Mouse (Mus musculus): ENCODE data around the gene Reep3.
A peak's percentile ranks its signal among the peaks of the same experiment; 100 is the strongest.

Reep3 gene

GRCm38 (mm10) chr10:67083446-67084166 lies 13.1 kb downstream of the Reep3 start:
- no peak for DNase-seq (ENCODE audit: low spot score in 2 of 2)

- no peak for DNase-seq (ENCODE audit: low spot score in 2 of 2)
These were observed 14.2 kb downstream of the Reep3 start for GRCm38 (mm10) chr10:67082531-67082930.

GRCm38 (mm10) chr10:67081206-67082007 lies 15.3 kb downstream of the Reep3 start:
- DNase-seq (ENCODE audit: low spot score in 2 of 2), result no peak

GRCm38 (mm10) chr10:67079030-67079429 lies 17.7 kb downstream of the Reep3 start:
- DNase-seq (ENCODE audit: low spot score in 2 of 2), result no peak

- DNase-seq (ENCODE audit: low spot score in 2 of 2), result no peak
These were observed 20.5 kb downstream of the Reep3 start for GRCm38 (mm10) chr10:67075931-67076878.

- no peak for DNase-seq (ENCODE audit: low spot score in 2 of 2)
These were observed 23.2 kb downstream of the Reep3 start for GRCm38 (mm10) chr10:67073577-67073976.

GRCm38 (mm10) chr10:67072600-67072999 lies 24.1 kb downstream of the Reep3 start:
- DNase-seq (ENCODE audit: low spot score in 2 of 2), result no peak

- peak in 1 of 2 experiments; percentile 8 for DNase-seq (ENCODE audit: low spot score in 2 of 2)
These were observed 24.9 kb downstream of the Reep3 start for GRCm38 (mm10) chr10:67071884-67072283.

GRCm38 (mm10) chr10:67071389-67071788 lies 25.4 kb downstream of the Reep3 start:
- peak in 1 of 2 experiments; percentile 17 for DNase-seq (ENCODE audit: low spot score in 2 of 2)

- peak; percentile 47 to 66 for DNase-seq (ENCODE audit: low spot score in 2 of 2)
These were observed 27.7 kb downstream of the Reep3 start for GRCm38 (mm10) chr10:67069013-67069412.

- DNase-seq (ENCODE audit: low spot score in 2 of 2), result no peak
These were observed 30.3 kb downstream of the Reep3 start for GRCm38 (mm10) chr10:67066421-67066820.

GRCm38 (mm10) chr10:67065927-67066326 lies 30.8 kb downstream of the Reep3 start:
- DNase-seq (ENCODE audit: low spot score in 2 of 2), result no peak

GRCm38 (mm10) chr10:67065277-67065887 lies 31.4 kb downstream of the Reep3 start:
- peak; percentile 16 to 35 for DNase-seq (ENCODE audit: low spot score in 2 of 2)

GRCm38 (mm10) chr10:67061823-67062222 lies 34.9 kb downstream of the Reep3 start:
- no peak for DNase-seq (ENCODE audit: low spot score in 2 of 2)

GRCm38 (mm10) chr10:67061367-67061801 lies 35.4 kb downstream of the Reep3 start:
- no peak for DNase-seq (ENCODE audit: low spot score in 2 of 2)

- no peak for DNase-seq (ENCODE audit: low spot score in 2 of 2)
These were observed 38.0 kb downstream of the Reep3 start for GRCm38 (mm10) chr10:67058702-67059101.

- no peak for DNase-seq (ENCODE audit: low spot score in 2 of 2)
These were observed 38.4 kb downstream of the Reep3 start for GRCm38 (mm10) chr10:67058297-67058696.

GRCm38 (mm10) chr10:67057696-67058095 lies 39.0 kb downstream of the Reep3 start:
- DNase-seq (ENCODE audit: low spot score in 2 of 2), result no peak

GRCm38 (mm10) chr10:67057208-67057607 lies 39.5 kb downstream of the Reep3 start:
- no peak for DNase-seq (ENCODE audit: low spot score in 2 of 2)

- no peak for DNase-seq (ENCODE audit: low spot score in 2 of 2)
These were observed 40.6 kb downstream of the Reep3 start for GRCm38 (mm10) chr10:67055867-67056856.
